Mouse (Mus musculus) CH12.LX (cell line): ENCODE results near the gene Oprd1. TPM values are rescaled to one million over a fixed set of nuclear protein-coding genes. Genes with fewer than 3 reads are reported as not detected.

Experiments used
- DNase-seq: peaks from one replicate; pipeline ENCODE4 v3.0.0-alpha.2; 2013; ENCODE audit errors: extremely low read depth
- H3K27ac ChIP-seq: 2 replicates; pipeline ENCODE4 v1.5.1; 2012; ENCODE audit warnings: low read depth, mild to moderate bottlenecking, control low read depth, moderate library complexity; ENCODE audit not compliant: insufficient read depth
- H3K27me3 ChIP-seq: replicated peaks from 2 replicates; pipeline ENCODE3; 2012; ENCODE audit warnings: inconsistent platforms
- H3K36me3 ChIP-seq, 2 experiments: replicated peaks in 1 of 2; 2 replicates each; pipeline versions ENCODE3 to v1.6.1; 2012; ENCODE audit warnings: inconsistent platforms in 1 of 2, low read length in 1 of 2, mild to moderate bottlenecking in 1 of 2, mixed read lengths in 1 of 2, moderate library complexity in 1 of 2; ENCODE audit not compliant: control insufficient read depth in 1 of 2, insufficient read depth in 1 of 2
- H3K4me1 ChIP-seq, 2 experiments: 2 replicates each; pipeline ENCODE4 v1.6.1; 2012; ENCODE audit warnings: inconsistent platforms in 1 of 2, moderate library complexity in 1 of 2; ENCODE audit not compliant: insufficient read depth in 2 of 2, control insufficient read depth in 1 of 2
- H3K4me2 ChIP-seq: 2 replicates; pipeline ENCODE4 v1.6.1; 2012; ENCODE audit warnings: low read depth, mild to moderate bottlenecking, control low read depth; ENCODE audit not compliant: poor library complexity, insufficient read depth, severe bottlenecking
- H3K4me3 ChIP-seq, 3 experiments: fragments of 150-350 bp in 1 of 3; sonication (generic) in 1 of 3; replicated peaks in 1 of 3; 2 replicates each; pipeline versions ENCODE3 to v1.5.1; 2011 to 2012; ENCODE audit warnings: low read depth in 2 of 3, low read length in 2 of 3, mild to moderate bottlenecking in 2 of 3, moderate library complexity in 2 of 3, control low read depth in 1 of 3, improper control_type of control experiment in 1 of 3, inconsistent platforms in 1 of 3, mixed read lengths in 1 of 3; ENCODE audit not compliant: poor library complexity in 1 of 3
- H3K79me2 ChIP-seq: replicated peaks from 2 replicates; pipeline ENCODE4 v1.6.1; 2012; ENCODE audit warnings: mild to moderate bottlenecking, moderate library complexity; ENCODE audit not compliant: control insufficient read depth, poor library complexity, insufficient read depth, severe bottlenecking; ENCODE audit errors: extremely low read depth
- H3K9ac ChIP-seq: 2 replicates; pipeline ENCODE4 v1.6.1; 2012; ENCODE audit warnings: low read depth, mild to moderate bottlenecking, control low read depth, moderate library complexity; ENCODE audit not compliant: insufficient read depth
- H3K9me3 ChIP-seq: replicated peaks from 2 replicates; pipeline ENCODE3; 2012; ENCODE audit warnings: low read length, inconsistent platforms, mixed read lengths
- CHD1 ChIP-seq: IDR thresholded peaks from 2 replicates; pipeline ENCODE4 v1.6.1; 2012; ENCODE audit warnings: low read depth, low read length, improper control_type of control experiment, inconsistent platforms
- CHD2 ChIP-seq: IDR thresholded peaks from 2 replicates; pipeline ENCODE4 v1.6.1; 2011; ENCODE audit warnings: low read length, improper control_type of control experiment
- CTCF ChIP-seq, 2 experiments: IDR thresholded peaks in 1 of 2; conservative IDR thresholded peaks in 1 of 2; 2 replicates each; pipeline ENCODE4 v1.5.1; 2011 to 2012; ENCODE audit warnings: low read depth in 2 of 2, low read length in 2 of 2, improper control_type of control experiment in 1 of 2, inconsistent platforms in 1 of 2, mild to moderate bottlenecking in 1 of 2, moderate library complexity in 1 of 2
- E2F4 ChIP-seq: IDR thresholded peaks from 2 replicates; pipeline ENCODE4 v1.6.1; 2011; ENCODE audit warnings: low read depth, low read length, improper control_type of control experiment; ENCODE audit not compliant: insufficient replicate concordance
- EP300 ChIP-seq: IDR thresholded peaks from 2 replicates; pipeline ENCODE4 v1.6.1; 2011; ENCODE audit warnings: low read length, improper control_type of control experiment
- ETS1 ChIP-seq: conservative IDR thresholded peaks from 2 replicates; pipeline ENCODE4 v1.6.1; 2012; ENCODE audit warnings: low read depth, mild to moderate bottlenecking, inconsistent platforms, low read length, improper control_type of control experiment, moderate library complexity
- HCFC1 ChIP-seq: IDR thresholded peaks from 2 replicates; pipeline ENCODE4 v1.6.1; 2012; ENCODE audit warnings: low read depth, mild to moderate bottlenecking, inconsistent platforms, low read length, improper control_type of control experiment
- IRF4 ChIP-seq: IDR thresholded peaks from 2 replicates; pipeline ENCODE4 v1.6.1; 2014; ENCODE audit warnings: low read depth, mild to moderate bottlenecking, inconsistent platforms, low read length, improper control_type of control experiment
- MAX ChIP-seq: IDR thresholded peaks from 2 replicates; pipeline ENCODE4 v1.6.1; 2011; ENCODE audit warnings: low read length, improper control_type of control experiment
- MAZ ChIP-seq: IDR thresholded peaks from 2 replicates; pipeline ENCODE4 v1.6.1; 2012; ENCODE audit warnings: low read depth, mild to moderate bottlenecking, inconsistent platforms, low read length, improper control_type of control experiment, moderate library complexity
- MEF2A ChIP-seq: IDR thresholded peaks from 2 replicates; pipeline ENCODE4 v1.6.1; 2014; ENCODE audit warnings: low read depth, mild to moderate bottlenecking, inconsistent platforms, low read length, improper control_type of control experiment, borderline replicate concordance
- NELFE ChIP-seq: IDR thresholded peaks from 2 replicates; pipeline ENCODE4 v1.6.1; 2011; ENCODE audit warnings: low read depth, low read length, improper control_type of control experiment
- PAX5 ChIP-seq: IDR thresholded peaks from 2 replicates; pipeline ENCODE4 v1.6.1; 2012; ENCODE audit warnings: low read length, inconsistent platforms, mixed read lengths
- RAD21 ChIP-seq: IDR thresholded peaks from 2 replicates; pipeline ENCODE4 v1.6.1; 2011; ENCODE audit warnings: low read depth, mild to moderate bottlenecking, low read length, improper control_type of control experiment, moderate library complexity
- RCOR1 ChIP-seq: conservative IDR thresholded peaks from 2 replicates; pipeline ENCODE4 v1.6.1; 2012; ENCODE audit warnings: low read depth, mild to moderate bottlenecking, inconsistent platforms, low read length, improper control_type of control experiment
- SIN3A ChIP-seq: IDR thresholded peaks from 2 replicates; pipeline ENCODE4 v1.6.1; 2012; ENCODE audit warnings: low read length, improper control_type of control experiment, inconsistent platforms
- SMC3 ChIP-seq: IDR thresholded peaks from 2 replicates; pipeline ENCODE4 v1.6.1; 2011; ENCODE audit warnings: low read depth, low read length, improper control_type of control experiment
- TCF12 ChIP-seq: IDR thresholded peaks from 2 replicates; pipeline ENCODE4 v1.6.1; 2014; ENCODE audit warnings: low read depth, mild to moderate bottlenecking, inconsistent platforms, low read length, improper control_type of control experiment
- USF1 ChIP-seq: IDR thresholded peaks from 2 replicates; pipeline ENCODE4 v1.6.1; 2014; ENCODE audit warnings: low read depth, mild to moderate bottlenecking, inconsistent platforms, low read length, improper control_type of control experiment
- ZC3H11A ChIP-seq: IDR thresholded peaks from 2 replicates; pipeline ENCODE4 v1.6.1; 2012; ENCODE audit warnings: low read depth, mild to moderate bottlenecking, inconsistent platforms, low read length, improper control_type of control experiment
- ZMIZ1 ChIP-seq: IDR thresholded peaks from 2 replicates; pipeline ENCODE4 v1.6.1; 2012; ENCODE audit warnings: low read depth, mild to moderate bottlenecking, inconsistent platforms, low read length, improper control_type of control experiment
- dilution Hi-C: fragments of 300-500 bp; cut with MboI; formaldehyde crosslinking; loops from 2 replicates; pipeline ENCODE4 v1.14.3; 2020; ENCODE audit warnings: low sequenced_read_pairs; ENCODE audit not compliant: extremely low pct_unique_long_range_greater_than_20kb, extremely low pct_ligation_motif_present
- in situ Hi-C: fragments of 300-500 bp; cut with MboI; formaldehyde crosslinking; loops from 3 replicates; pipeline ENCODE4 v1.14.3; 2019; ENCODE audit warnings: low sequenced_read_pairs, low pct_ligation_motif_present, low pct_unique_long_range_greater_than_20kb, mixed read lengths
- polyA plus RNA-seq: library from polyadenylated mRNA; unstranded; fragments of >175 nt; gene quantifications from 2 replicates; pipeline ENCODE4 v1.2.1, GENCODE M21; 2012; ENCODE audit warnings: low read depth; ENCODE audit not compliant: insufficient read length
- total RNA-seq, 2 experiments: library from RNA; depleted of rRNA; stranded (reverse); fragments of 300-350 nt in 1 of 2; fragments of >200 nt in 1 of 2; gene quantifications; 2 replicates each; pipeline ENCODE4 v1.2.3; 2012 to 2014

The Oprd1 gene
- total and polyA plus RNA-seq, 3 experiments, result not detected

DNA sequence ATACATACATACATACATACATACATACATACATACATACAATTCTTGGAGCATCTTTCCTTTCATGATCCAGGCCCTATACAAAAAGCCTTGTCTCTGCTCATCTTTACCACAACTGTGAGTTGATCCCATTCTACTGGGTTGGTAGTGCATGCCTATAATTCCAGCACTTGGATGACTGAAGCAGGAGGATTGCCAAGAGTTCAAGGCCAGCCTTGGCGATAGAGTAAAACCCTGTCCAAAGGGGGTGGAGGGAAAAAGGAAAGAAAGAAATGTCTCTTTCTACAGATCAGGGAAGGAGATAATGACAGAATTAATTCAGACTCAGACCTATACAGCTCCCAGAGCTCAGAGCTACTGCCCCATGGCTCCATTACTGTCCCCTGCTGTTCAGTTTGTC lies 21.1 kb downstream of the Oprd1 start:
- Histone ChIP-seq H3K4me2 (no peak overlapping the region), H3K27ac (no peak overlapping the region), H3K27me3 (peaks cover 79% of the 10 kb centered on the region), H3K36me3 (no peaks in the 10 kb centered on the region), H3K9me3 (peaks cover 4% of the 10 kb centered on the region), H3K9ac (no peak overlapping the region), H3K79me2 (no peaks in the 10 kb centered on the region), H3K4me1 (no peaks in the 10 kb centered on the region), H3K4me3 (no peak overlapping the region)
- in situ Hi-C loops (no loop called here), dilution Hi-C loops (no loop called here)
- TF ChIP-seq ZMIZ1 (no peak), MEF2A (no peak), MAX (no peak), SIN3A (no peak), PAX5 (no peak), EP300 (no peak), NELFE (no peak), ETS1 (no peak), RAD21 (no peak), RCOR1 (no peak), ZC3H11A (no peak), USF1 (no peak), SMC3 (no peak), CTCF (conservative IDR thresholded peaks at IDR 0.05 in 1 of 2, IDR thresholded peaks at IDR 0.05 in 1 of 2; ENCODE audit: low read depth in 2 of 2, low read length in 2 of 2) (no peak), TCF12 (no peak), CHD2 (no peak), MAZ (no peak), HCFC1 (no peak)
- no peak for DNase-seq

DNA sequence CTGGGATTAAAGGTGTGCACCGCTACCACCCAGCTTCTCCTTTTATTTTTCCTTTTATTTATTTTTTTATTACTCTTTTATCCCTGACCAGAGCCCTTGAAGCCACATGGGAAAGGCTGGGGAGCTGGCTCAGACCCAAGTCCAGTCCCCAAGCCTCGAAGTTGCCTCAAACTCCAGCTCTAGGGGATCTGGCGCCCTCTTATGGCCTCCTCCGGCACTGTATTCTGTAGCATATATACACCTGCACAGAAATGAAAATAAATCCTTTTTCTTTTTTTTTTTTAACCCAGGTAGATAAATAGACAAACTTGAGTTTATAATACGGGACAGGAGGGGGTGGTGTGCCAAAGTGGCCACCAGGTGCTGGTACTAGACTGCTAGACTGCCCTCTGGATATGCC lies 22.6 kb downstream of the Oprd1 start:
- Histone ChIP-seq H3K9ac (no peak overlapping the region), H3K79me2 (no peaks in the 10 kb centered on the region), H3K4me2 (no peak overlapping the region), H3K27ac (no peak overlapping the region), H3K9me3 (peaks cover 4% of the 10 kb centered on the region), H3K36me3 (no peaks in the 10 kb centered on the region), H3K27me3 (peaks cover 85% of the 10 kb centered on the region), H3K4me1 (no peaks in the 10 kb centered on the region), H3K4me3 (no peak overlapping the region)
- dilution Hi-C loops (no loop called here), in situ Hi-C loops (no loop called here)
- DNase-seq, result no peak
- TF ChIP-seq CHD2 (no peak), CTCF (conservative IDR thresholded peaks at IDR 0.05 in 1 of 2, IDR thresholded peaks at IDR 0.05 in 1 of 2; ENCODE audit: low read depth in 2 of 2, low read length in 2 of 2) (peak in 1 of 2 experiments; percentile 39; a peak in 2 of 4 replicates), CHD1 (no peak), IRF4 (no peak), E2F4 (no peak)
